ENCODE assay signal across 9 mouse cellular contexts in genomic region chr4:136177612-136178474, GRCm38 (mm10). TPM values are rescaled to one million over a fixed set of nuclear protein-coding genes. Genes with fewer than 3 reads are reported as not detected.
A peak's percentile ranks its signal among the peaks of the same experiment; 100 is the strongest.
DNase-seq lines count a peak whose midpoint lies in the region; ATAC-seq lines count a peak whose summit lies in the region.
"Had no signal": no experiment of that assay in that cellular context is flagged by ENCODE, and none has a peak within 500 bp of the region (broad histone marks: within the 10 kb centered on the region; RNA-seq: fewer than 3 reads in every experiment).

No protein-coding gene starts in this region.

- H3K9me3 ChIP-seq in heart, embryonic 12.5 days (replicated peaks), result no peaks in the 10 kb centered on the region
- H3K9me3 ChIP-seq: limb, embryonic 13.5 days had no signal

- no peaks in the 10 kb centered on the region for H3K36me3 ChIP-seq in heart, embryonic 12.5 days
- H3K36me3 ChIP-seq: limb, embryonic 13.5 days had no signal

- H3K9ac ChIP-seq in heart, embryonic 12.5 days, result peak overlapping the region; percentile 39; the same call in 1 of the 2 replicates
- H3K9ac ChIP-seq: limb, embryonic 13.5 days had no signal

- H3K4me1 ChIP-seq in brown adipose tissue, adult 24 weeks (ENCODE audit: control insufficient read depth, insufficient read depth, insufficient read length, low read length), result peaks cover 46% of the 10 kb centered on the region
- H3K4me1 ChIP-seq in heart, embryonic 12.5 days (replicated peaks), result peaks cover 74% of the 10 kb centered on the region

- peak; percentile 74 for ATAC-seq in heart, embryonic 12.5 days (ENCODE audit: insufficient number of reproducible peaks, low FRiP score)
- ATAC-seq in megakaryocyte, adult 5-6 weeks (ENCODE audit: poor library complexity, severe bottlenecking), result peak; percentile 43

- peak overlapping the region; percentile 45 for H3K4me2 ChIP-seq in heart, embryonic 12.5 days
- H3K4me2 ChIP-seq: limb, embryonic 13.5 days had no signal

- peak overlapping the region; percentile 80 for H3K27ac ChIP-seq in brown adipose tissue, adult 24 weeks (replicated peaks; ENCODE audit: low read depth, low read length)
- peak overlapping the region; percentile 86 for H3K27ac ChIP-seq in heart, embryonic 12.5 days (ENCODE audit: poor library complexity, severe bottlenecking)

- WGBS in heart, embryonic 12.5 days, result 60% methylated on average over 11 of the region's 11 CpGs

- DNase-seq in cerebellum, postnatal 10 days, result peak; percentile 62 to 75
- DNase-seq in cerebellum, postnatal 36 days, result no peak
- DNase-seq in kidney, postnatal 25 days, result peak; percentile 70 to 81
- peak; percentile 89 for DNase-seq in thymus, postnatal 0 days (ENCODE audit: low spot score)
- DNase-seq in cerebellum, adult 9-11 months, result no peak

- H3K27me3 ChIP-seq in heart, embryonic 12.5 days (replicated peaks), result no peaks in the 10 kb centered on the region
- H3K27me3 ChIP-seq: limb, embryonic 13.5 days had no signal

- no peak overlapping the region for H3K4me3 ChIP-seq in brown adipose tissue, adult 24 weeks (ENCODE audit: insufficient read depth, low read depth, low read length)
- no peak overlapping the region for H3K4me3 ChIP-seq in heart, embryonic 12.5 days
- H3K4me3 ChIP-seq: limb, embryonic 13.5 days had no signal

RNA-seq across cellular contexts. Expression of gene E2f2, which starts 5.6 kb away (rescaled TPM):
- 2.9 and 6.4 TPM in 2 replicates for polyA plus RNA-seq in brown adipose tissue, adult 24 weeks (2012; ENCODE audit: insufficient read depth, insufficient read length, missing spikeins)
- 8.1 and 9.3 TPM in 2 replicates for polyA plus RNA-seq in heart, embryonic 12.5 days (2016; fragmentation: Nextera tagmentation; extraction: Ambion mirVana)
- 78.1 and 107 TPM in 2 replicates for total RNA-seq in megakaryocyte, adult 5-6 weeks (2015)
- 59.4 and 63.6 TPM in 2 replicates for total RNA-seq in megakaryocyte, adult 5-6 weeks (2017)
- 58.9 and 64.1 TPM in 2 replicates for polyA plus RNA-seq in thymus, postnatal 0 days (2015; fragmentation: Nextera tagmentation; extraction: Ambion mirVana)

RNA-seq across cellular contexts. Expression of gene Asap3, which starts 28.3 kb away (rescaled TPM):
- 1.0 and 1.2 TPM in 2 replicates for polyA plus RNA-seq in brown adipose tissue, adult 24 weeks (2012; ENCODE audit: insufficient read depth, insufficient read length, missing spikeins)
- 2.9 and 3.4 TPM in 2 replicates for polyA plus RNA-seq in heart, embryonic 12.5 days (2016; fragmentation: Nextera tagmentation; extraction: Ambion mirVana)
- total RNA-seq in megakaryocyte, adult 5-6 weeks (2015), result not detected in 2 replicates
- 0.04 TPM in 1 of 2 replicates, not detected in the other for total RNA-seq in megakaryocyte, adult 5-6 weeks (2017)
- 1.3 and 2.1 TPM in 2 replicates for polyA plus RNA-seq in thymus, postnatal 0 days (2015; fragmentation: Nextera tagmentation; extraction: Ambion mirVana)

RNA-seq across cellular contexts. Expression of gene Id3, which starts 34.5 kb away (rescaled TPM):
- 75.0 and 78.1 TPM in 2 replicates for polyA plus RNA-seq in brown adipose tissue, adult 24 weeks (2012; ENCODE audit: insufficient read depth, insufficient read length, missing spikeins)
- polyA plus RNA-seq in heart, embryonic 12.5 days (2016; fragmentation: Nextera tagmentation; extraction: Ambion mirVana), result 320 and 321 TPM in 2 replicates
- total RNA-seq in megakaryocyte, adult 5-6 weeks (2015), result 1.9 and 2.0 TPM in 2 replicates
- 0.77 and 1.8 TPM in 2 replicates for total RNA-seq in megakaryocyte, adult 5-6 weeks (2017)
- polyA plus RNA-seq in thymus, postnatal 0 days (2015; fragmentation: Nextera tagmentation; extraction: Ambion mirVana), result 262 and 327 TPM in 2 replicates

Comparison
In these comparisons a context has a peak if more than half of its experiments do, and no peak if none do; other contexts are left out.
1. DNase-seq: peak in cerebellum, postnatal 10 days (2 of 2), kidney, postnatal 25 days (2 of 2) and thymus, postnatal 0 days (single experiment); none in cerebellum, postnatal 36 days (0 of 2) and cerebellum, adult 9-11 months (single experiment).